Mouse (Mus musculus): ENCODE data around the gene Lrrc29. TPM values are rescaled to one million over a fixed set of nuclear protein-coding genes. Genes with fewer than 3 reads are reported as not detected.

Lrrc29 gene
- total RNA-seq, 2 experiments from 2014 or later, result 0.76 to 1.6 TPM

- no peak for DNase-seq
- intact Hi-C loops (cut with DNase I; ENCODE audit: low total_unique reads), result no loop called here
Observed at GRCm38 (mm10) chr8:105313622-105314402, 12.3 kb downstream of the Lrrc29 start.

GRCm38 (mm10) chr8:105312891-105313481 lies 13.1 kb downstream of the Lrrc29 start:
- no peak for DNase-seq
- intact Hi-C loops (cut with DNase I; ENCODE audit: low total_unique reads), result no loop called here

- DNase-seq, result no peak
- intact Hi-C loops (cut with DNase I; ENCODE audit: low total_unique reads), result no loop called here
Observed at GRCm38 (mm10) chr8:105311718-105312117, 14.4 kb downstream of the Lrrc29 start.

- intact Hi-C loops (cut with DNase I; ENCODE audit: low total_unique reads), result no loop called here
- DNase-seq, result no peak
Observed at GRCm38 (mm10) chr8:105310118-105310517, 16.0 kb downstream of the Lrrc29 start.

- no peak for DNase-seq
- intact Hi-C loops (cut with DNase I; ENCODE audit: low total_unique reads), result no loop called here
Observed at GRCm38 (mm10) chr8:105309142-105309847, 16.8 kb downstream of the Lrrc29 start.

GRCm38 (mm10) chr8:105308428-105308827 lies 17.6 kb downstream of the Lrrc29 start:
- intact Hi-C loops (cut with DNase I; ENCODE audit: low total_unique reads), result no loop called here
- no peak for DNase-seq

GRCm38 (mm10) chr8:105307670-105308069 lies 18.4 kb downstream of the Lrrc29 start:
- DNase-seq, result no peak
- intact Hi-C loops (cut with DNase I; ENCODE audit: low total_unique reads), result no loop called here

- no peak for DNase-seq
- intact Hi-C loops (cut with DNase I; ENCODE audit: low total_unique reads), result no loop called here
Observed at GRCm38 (mm10) chr8:105306146-105306691, 19.9 kb downstream of the Lrrc29 start.

- no peak for DNase-seq
Observed at GRCm38 (mm10) chr8:105305211-105306145, 20.6 kb downstream of the Lrrc29 start, which contains the start of gene Elmo3. Gene Elmo3, plus strand, starts transcription at chr8:105305601.

GRCm38 (mm10) chr8:105304325-105305210 lies 21.5 kb downstream of the Lrrc29 start:
- intact Hi-C loops (cut with DNase I; ENCODE audit: low total_unique reads), result no loop called here
- DNase-seq, result no peak

More at GRCm38 (mm10) chr8:105305211-105306145, 20.6 kb downstream of the Lrrc29 start, which contains the start of gene Elmo3:
- intact Hi-C loops (cut with DNase I; ENCODE audit: low total_unique reads), result no loop called here

GRCm38 (mm10) chr8:105303874-105304273 lies 22.2 kb downstream of the Lrrc29 start:
- no peak for DNase-seq
- intact Hi-C loops (cut with DNase I; ENCODE audit: low total_unique reads), result no loop called here

GRCm38 (mm10) chr8:105303396-105303795 lies 22.7 kb downstream of the Lrrc29 start:
- DNase-seq, result no peak
- intact Hi-C loops (cut with DNase I; ENCODE audit: low total_unique reads), result no loop called here

GRCm38 (mm10) chr8:105299962-105300361 lies 26.1 kb downstream of the Lrrc29 start:
- intact Hi-C loops (cut with DNase I; ENCODE audit: low total_unique reads), result no loop called here
- DNase-seq, result no peak

- intact Hi-C loops (cut with DNase I; ENCODE audit: low total_unique reads), result no loop called here
- no peak for DNase-seq
Observed at GRCm38 (mm10) chr8:105298351-105299252, 27.5 kb downstream of the Lrrc29 start.

GRCm38 (mm10) chr8:105297511-105298192 lies 28.4 kb downstream of the Lrrc29 start, which contains the start of gene E2f4:
Gene E2f4, plus strand, starts transcription at chr8:105297663.
- DNase-seq, result peak; percentile 95
- intact Hi-C loops (cut with DNase I; ENCODE audit: low total_unique reads), result no loop called here

GRCm38 (mm10) chr8:105295895-105296573 lies 30.0 kb downstream of the Lrrc29 start, which contains the start of gene Exoc3l:
Gene Exoc3l, minus strand, starts transcription at chr8:105296101.
- intact Hi-C loops (cut with DNase I; ENCODE audit: low total_unique reads), result no loop called here
- DNase-seq, result no peak
